Mouse (Mus musculus) kidney, postnatal 36 days (tissue): Measurements from ENCODE around the gene Sptb.

ENCODE experiments used
- DNase-seq, 2 experiments: peaks; one replicate each; pipeline ENCODE4 v3.0.0; 2021 to 2022; ENCODE audit warnings: mixed read lengths in 2 of 2

Gene Sptb

DNA sequence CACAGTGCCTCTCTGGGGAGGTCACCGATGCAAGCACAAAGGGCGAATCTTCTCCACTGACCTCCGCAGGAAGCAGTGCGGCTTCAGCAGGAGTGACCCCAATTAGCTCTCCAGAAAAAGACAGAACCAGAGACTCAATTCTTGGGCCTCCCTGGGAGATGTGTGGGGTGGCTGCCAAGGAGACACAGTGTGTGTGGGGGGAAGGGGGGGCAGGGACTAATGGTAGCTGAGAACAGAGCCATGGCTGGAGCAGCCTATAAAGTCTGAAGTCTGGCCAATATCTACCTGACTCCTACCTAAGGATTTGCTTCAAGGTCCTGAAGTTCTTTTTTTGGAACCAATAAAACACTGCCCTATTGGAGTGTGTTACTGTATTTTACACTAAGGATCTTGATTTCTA is 105.8 kb downstream of the Sptb start:
- no peak for DNase-seq

DNA sequence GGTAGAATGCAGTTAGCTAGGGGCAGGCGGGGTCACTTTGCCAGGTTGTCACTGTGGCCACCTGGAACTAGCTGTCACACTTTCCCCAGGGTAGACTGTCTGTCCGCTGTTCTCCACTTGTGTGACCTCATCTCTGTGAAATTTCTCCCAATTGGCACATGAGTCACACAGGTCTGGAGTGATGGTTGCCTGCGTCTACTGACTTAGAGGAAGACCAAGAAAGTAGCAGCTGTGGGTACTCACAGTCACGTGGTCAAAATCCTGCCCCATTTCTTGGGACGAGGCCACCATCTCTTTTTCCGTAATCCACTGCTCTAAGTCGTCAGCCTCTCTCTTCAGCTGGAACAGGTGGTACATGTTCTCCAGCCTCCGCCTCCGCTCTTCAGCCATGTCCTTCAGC is 106.6 kb downstream of the Sptb start:
- no peak for DNase-seq

DNA sequence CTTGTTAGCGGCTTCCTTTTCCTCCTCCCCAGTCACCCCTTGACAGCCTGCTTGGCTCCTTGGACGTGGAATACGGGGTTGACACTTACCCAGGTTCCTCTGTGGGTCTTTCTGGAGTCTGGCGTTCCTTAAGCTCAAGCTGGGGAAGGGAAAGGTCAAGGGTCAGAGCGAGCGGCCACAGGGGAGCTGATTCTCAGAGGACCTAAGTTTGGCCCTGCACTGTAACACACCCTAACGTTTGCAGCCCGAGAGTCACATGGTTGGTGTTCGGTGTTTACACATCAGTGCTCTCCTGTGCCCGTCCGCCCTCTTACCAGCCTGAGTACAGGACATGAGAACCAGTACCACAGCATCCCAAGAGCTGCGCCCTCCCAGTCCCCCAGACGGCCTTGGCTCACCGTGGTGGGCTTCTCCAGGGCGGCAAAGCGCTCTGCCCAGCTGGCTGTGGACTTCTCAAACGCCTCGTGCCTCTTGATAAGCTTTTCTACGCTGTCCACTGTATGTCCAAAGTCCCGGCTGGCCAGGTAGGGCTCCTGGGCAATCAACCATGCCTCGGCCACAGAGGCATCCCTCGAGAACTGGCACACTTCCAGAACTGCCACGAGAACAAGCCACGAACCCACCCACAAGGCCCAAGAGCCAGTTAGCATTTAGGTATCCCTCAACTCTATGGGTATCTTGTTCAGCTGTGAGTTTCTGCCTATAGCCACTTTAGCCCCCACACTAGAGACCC is 112.0 kb downstream of the Sptb start:
- DNase-seq: peak; percentile 61 to 78

DNA sequence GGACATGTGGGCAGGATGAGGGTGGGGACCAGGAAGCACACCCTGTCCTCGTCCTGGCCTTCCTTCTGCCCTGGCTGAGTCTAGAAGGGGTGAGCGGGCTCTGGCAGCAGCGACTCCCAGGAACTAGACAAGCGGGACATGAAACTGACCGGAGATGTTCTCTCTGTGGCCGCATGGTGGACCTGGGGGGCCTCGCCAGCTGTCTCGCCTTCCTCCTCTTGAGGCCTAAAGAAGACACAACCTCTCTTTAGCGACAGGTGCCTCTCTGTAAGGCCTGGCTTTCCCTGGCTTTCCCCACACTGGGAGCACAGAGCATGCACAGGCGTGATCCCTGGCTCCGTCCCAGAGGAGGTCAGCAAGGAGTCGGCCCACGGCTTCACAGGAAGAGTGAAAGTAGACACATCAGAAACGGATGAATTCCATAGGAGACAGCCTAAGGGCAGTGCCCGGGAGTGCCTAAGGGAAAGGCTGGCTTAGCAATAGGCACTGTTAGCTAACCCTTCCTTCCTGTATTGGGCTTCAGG is 112.7 kb downstream of the Sptb start:
- DNase-seq: peak; percentile 64 to 79

DNA sequence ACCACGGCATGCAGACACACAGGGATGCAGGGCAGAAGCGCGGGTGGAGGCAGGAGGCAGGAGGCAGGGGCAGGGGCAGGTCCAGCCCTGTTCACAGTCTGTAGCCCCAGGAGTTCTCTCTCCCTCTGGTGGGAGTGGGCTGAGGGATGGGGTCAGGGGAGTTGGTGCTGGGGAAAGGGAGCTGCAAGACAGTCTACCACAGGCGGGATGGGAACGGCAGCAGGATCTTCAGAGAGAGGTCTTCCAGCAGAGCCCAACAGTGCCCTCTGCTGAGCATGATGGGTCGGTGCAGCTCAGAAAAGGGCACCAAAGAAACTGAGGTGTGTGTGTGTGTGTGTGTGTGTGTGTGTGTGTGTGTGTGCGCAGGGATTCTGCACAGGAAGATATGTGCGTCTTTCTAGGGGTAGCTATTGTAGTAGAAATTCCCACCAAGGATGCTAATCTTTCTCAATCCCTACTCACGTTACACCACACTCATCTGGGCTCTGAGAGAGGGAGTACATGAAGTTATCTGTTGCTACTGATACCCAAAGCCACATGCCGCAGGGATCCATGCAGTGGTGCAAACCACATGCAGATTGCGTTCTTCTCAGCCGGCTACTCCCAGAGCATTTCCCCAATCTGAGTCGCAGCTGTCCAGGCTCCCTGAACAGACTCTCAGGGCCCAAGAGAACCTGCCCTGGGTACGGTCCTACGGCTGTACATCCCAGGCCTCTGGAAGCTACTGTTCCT is 113.9 kb downstream of the Sptb start:
- peak; percentile 77 to 85 for DNase-seq

DNA sequence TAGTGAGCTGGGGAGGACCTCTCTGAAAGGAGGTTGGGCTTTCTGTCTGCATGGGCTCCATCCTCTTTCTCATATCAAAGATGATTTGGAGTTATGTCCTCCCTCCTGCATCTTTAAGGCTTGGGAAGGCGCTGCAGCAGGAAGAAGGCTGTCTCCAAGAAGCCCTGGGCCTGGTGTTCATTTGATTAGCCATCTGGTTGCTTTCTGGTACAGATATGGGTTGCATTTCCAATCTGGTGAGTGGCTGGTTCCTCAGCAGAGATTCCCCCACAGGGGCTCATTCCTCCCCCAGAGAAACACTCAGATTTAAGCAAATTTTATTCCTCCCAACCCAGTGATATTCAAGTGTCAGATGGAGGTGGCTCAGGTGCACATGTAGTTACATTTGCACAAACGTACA is 114.5 kb downstream of the Sptb start:
- no peak for DNase-seq

DNA sequence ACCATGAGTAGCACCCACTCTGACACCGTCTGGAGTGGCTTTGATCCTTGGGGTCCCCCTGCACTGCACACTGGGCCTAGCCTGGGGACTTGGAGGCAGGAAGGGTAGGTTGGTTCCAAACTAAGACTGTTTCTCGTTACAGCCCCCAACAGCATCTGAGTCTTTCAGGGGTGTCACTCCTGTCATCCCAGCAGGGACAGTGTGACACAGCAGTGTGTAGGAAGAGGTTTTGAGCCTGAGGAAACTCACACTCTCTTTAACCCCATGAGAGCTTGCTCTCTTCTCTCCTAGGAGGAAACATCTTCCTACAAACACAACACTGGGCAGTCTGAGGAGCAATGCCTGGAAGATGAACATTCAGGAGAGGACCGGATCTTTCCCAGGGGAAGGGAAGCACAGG is 115.8 kb downstream of the Sptb start:
- no peak for DNase-seq

DNA sequence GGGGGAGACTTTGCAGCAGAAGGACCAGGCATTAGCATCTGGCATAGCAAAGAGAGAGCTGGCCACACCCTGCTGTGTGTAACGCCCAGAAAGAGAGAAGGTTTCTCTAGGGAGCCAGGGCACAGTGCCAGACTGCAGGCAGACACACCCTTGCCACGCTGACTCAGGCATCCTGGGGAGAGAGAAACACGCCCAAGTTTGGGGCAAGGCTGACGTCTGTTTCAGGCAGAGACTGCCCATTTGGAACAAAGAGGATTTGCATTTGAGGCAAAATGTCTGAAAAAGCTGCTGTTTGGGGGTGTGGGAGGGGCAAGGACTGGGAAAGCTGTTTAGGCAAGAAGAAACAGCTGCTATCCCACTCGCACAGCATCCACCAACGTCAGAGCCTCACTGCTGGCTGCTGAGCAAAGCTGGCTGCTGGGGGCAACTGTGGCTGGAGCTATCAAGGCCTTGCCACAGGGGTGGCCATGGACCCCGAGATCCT is 116.5 kb downstream of the Sptb start:
- peak; percentile 75 to 81 for DNase-seq

DNA sequence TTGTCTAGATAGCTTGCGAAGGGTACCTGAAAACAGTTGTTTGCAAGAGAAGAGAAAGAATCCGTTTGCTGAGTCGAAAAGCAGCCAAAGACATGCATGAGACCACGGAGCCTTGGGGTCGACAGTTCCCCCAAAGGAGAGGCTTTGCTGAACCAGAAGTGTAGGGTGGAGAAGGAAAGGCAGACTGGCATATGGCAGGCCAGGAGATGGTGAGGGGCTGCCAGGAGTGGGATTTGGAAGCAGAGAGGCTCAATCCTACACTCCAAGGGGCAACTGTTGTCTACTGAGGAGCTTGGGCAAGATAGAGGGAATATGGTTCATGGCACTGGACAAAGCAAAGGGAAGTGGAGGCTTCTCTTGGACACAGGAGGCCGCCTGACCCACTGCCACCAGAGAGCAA is 117.1 kb downstream of the Sptb start:
- DNase-seq: no peak

DNA sequence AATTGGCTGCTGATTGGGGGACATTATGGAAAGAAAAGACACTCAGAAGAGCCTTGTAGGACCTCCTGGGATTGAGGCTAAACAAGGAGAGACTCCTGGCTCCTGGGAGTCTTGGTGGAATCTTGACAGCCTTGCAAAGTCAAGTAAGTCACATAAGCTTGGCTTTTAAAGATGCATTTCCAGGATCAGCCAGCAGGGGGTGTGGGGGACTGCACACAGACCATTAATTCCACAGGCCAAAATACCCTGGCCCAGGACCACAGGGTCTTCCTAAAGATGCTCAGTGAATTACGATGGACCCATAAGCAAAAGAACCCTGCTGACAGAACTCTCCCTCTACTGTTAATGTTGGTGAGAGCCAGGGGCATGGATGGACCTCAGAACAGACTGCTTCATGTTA is 118.1 kb downstream of the Sptb start:
- peak; percentile 48 to 77 for DNase-seq

DNA sequence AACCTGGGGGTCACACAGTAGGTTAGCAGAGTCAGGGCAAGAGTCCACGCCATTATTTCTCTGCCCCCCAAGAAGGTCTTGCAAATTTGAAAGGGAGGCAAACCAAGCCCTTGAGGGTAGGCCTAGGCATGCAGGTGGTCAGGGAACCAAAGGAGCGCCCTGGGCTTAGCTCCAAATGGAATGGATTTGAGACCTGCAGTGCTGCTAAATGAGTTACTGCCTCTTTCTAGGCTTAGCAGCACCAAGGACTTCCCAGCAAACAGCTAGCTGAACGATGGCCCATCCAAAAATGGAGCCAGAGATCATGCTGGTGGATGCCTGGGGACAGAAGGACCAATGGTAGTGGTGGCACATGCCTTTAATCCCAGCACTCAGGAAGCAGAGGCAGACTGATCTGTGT is 119.3 kb downstream of the Sptb start:
- no peak for DNase-seq

DNA sequence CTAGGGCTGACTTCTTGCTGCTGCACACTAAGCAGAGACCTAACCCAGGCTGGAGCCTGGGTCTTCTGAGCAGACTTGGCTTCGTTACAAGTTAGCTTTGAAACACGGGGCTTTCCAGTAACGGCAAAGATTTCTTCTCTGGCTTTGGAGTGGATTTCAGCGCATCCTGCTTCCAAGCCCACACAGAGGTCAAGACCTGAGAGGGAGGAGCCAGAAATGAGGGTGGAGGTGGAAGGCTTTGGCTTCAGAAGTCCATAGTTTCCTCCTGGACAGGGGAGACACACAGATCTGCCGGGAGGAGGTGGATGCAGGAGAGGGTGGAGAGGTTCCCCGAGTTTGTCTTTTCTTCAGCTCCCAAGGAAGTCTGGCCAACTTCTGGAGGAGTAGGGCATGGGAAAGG is 120.8 kb downstream of the Sptb start:
- DNase-seq: peak; percentile 48 to 55

DNA sequence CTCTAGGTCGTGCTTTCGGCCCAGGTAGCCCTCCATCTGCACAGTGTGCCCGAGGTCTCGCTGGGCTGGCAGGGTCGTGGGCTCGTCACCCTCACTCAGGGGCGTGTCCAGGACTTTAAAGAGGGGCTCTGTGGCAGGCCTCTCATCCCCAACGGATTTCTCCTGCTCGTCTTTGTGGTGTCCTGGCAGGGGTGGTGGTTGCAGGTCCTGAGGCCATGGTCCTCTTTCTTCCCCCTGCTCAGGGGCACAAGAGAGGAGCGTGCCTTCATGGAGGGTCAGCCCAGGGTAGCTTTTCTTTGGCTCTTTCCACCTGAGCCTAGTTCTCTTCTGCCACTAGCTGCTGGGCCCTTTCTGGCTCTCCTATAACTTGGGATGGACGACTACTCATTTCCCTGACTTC is 123.0 kb downstream of the Sptb start:
- no peak for DNase-seq

DNA sequence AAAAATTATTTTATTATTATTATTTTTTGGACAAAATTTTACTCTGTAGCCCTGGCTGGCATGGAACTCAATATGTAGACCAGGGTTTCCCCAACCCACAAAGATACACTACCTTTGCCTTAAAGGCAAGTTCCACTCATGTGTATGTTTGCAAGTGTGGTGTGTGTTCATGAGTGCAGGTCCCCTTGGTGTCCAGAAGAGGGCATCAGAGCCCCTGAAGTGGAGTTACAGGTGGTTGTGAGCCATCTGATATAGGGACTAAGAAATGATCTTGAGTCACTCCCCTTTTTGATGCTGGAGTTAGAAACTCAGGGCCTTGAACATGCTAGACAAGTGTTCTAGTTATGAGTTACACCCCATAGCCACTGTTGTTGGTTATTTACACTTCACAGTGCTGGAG is 125.3 kb downstream of the Sptb start:
- no peak for DNase-seq

DNA sequence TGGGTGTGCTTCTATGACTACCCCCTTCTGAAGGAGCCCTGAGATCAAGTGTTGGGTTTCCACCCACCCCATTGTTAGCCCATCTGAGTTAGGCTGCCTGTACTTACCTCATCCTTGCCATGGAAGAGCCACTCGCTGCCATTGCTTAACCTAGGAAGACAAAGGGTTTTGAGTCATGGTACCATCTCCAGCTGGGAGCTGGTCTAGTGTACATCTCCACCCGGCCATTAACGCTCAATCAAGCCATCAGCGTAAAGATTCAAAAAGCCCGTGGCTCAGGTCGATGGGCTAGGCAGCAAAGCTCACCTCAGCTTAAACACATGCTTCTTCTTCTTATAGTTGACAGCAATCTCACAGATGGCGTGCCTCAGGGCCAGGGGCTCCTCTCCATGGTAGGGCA is 126.9 kb downstream of the Sptb start:
- no peak for DNase-seq

DNA sequence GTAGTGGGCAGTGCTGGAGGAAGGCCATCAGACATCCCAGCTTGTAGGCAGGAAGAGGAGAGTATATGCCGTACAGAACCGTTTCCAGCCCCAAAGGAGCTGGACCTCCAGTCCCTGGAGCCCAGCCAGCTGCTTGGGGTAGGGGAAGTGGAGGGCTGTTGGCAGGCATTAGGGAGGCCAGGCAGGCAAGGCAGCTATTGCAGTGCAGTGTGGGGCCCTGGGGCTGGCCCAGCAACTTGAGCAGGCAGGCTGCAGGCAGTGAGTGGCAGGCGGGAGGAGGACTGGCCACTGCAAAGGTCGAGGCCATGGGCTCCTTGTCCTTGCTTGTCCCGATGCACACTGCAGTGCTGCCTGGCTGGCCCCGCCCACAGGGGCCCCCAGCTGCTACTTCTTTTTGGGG is 127.5 kb downstream of the Sptb start:
- peak; percentile 60 to 71 for DNase-seq

DNA sequence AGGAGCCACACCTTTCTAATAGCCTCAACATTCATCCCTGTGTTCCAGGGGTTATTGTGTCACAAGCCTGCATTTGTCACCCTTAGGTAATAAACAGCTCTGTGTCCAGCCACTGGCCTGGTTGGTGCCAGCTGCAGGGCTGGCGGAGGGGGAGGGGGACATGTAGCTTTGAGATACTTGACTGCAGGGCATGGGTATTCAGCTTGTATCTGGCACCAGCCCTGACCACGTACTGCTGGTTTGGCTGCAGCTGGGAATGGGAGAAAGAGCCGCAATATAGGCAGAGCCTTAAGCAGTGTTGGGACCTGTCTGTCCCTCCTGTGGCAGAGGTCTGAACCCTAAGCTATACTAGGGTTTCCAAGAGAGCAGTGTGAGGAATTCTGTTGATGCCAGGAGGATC is 128.2 kb downstream of the Sptb start:
- DNase-seq: peak in 1 of 2 experiments; percentile 54

DNA sequence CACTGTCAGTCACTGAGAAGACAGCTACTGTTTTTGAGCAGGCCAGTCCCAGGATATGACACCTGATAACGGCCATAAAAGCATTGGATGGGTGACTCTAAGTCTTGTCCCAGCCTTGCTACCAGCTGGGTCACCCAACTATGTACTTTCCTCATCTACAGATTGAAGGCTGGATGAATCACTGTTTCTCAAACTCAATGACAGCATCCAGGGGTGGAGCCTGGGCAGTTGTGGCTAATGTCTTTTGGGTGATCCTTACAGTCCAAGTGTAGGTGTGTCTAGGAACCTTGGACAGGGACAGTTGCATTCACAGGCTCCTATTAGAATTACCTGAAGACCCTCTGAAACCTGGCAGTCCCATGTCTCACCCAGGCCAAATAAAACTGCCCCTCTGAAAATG is 130.5 kb downstream of the Sptb start:
- DNase-seq: no peak

DNA sequence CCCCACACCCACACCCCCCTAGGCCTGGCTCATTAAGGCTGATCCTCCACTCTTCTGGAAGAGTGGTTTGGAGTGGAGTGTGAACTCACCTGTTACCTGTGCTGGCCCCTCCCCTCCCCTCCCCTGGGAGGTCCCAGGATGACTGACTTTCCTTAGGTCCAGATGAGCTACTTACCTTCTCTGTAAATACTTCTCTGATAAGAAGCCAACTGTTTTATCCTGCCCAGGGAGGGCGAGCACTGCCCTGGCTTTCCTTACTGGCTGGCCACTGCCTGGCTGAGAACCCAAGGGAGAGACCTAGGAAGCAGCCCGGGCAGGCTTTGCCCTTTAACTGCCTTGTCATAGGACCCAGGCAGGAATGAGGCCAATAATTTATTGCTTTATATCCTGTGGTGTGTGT is 131.9 kb downstream of the Sptb start:
- DNase-seq: peak; percentile 57 to 61

DNA sequence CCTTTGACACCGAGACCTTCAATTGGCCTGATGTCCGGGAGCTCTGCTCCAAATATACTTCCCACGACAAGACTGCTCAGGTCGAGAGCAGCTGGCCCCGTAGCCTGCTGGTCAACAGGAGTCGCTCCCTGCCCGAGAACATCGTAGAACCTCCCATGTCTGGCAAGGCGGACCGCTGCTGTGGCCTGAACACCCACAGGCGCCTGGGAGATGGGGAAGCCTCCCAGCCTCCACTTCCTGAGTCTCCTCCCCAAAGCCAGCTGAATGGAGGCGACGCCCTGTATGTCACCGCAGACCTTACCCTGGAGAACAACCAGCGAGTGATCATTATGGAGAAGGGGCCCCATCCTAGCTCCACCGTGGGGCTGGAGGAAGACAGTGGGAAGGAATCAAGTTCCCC is 132.5 kb downstream of the Sptb start:
- no peak for DNase-seq

DNA sequence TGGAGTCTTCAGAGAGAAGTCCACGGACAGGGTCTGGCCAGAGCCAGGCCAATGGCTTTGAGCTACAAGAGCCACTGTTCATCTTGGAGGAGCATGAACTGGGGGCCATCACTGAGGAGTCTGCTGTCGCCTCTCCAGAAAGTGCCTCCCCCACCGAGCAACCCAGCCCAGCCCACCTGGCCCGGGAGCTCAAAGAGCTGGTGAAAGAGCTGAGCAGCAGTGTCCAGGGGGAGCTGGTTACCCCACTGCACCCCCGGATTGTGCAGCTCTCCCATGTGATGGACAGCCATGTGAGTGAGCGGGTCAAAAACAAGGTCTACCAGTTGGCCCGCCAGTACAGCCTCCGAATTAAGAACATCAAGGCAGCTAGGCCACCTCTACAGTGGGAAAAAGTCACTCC is 133.5 kb downstream of the Sptb start:
- no peak for DNase-seq

DNA sequence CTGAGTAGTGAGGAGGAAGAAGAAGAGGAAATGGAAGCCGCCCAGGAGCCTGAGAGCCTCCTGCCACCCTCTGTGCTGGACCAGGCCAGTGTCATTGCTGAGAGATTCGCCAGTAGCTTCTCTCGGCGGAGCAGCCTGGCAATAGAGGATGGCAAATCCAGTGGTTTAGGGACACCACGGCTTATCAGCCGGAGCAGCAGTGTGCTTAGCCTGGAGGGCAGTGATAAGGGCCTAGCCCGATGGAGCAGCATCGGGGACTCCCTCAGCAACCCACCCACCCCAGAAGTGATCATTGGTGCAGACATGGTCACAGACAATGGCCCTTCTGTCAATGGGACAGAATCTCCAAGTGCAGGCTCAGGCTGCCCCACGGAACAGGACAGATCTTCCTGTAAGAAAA is 134.3 kb downstream of the Sptb start:
- no peak for DNase-seq

DNA sequence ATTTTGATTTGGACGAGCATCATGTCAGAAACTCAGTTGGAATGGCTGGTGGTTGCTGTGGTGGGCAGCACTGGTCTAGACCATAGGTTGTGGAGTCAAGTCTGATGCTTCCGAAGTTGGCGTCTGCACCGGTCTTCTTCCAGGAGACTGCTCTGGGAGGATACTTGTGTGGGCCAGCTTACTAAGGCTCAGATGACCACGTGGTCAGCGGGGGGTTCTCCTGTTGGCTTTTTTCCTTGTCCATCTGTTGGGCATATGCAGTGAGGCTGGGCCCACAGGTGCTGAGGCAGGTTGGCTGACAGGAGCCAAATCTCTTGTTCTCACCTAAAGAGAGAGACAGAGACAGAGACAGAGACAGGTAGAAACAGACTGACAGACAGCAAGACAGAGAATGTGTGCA is 135.5 kb downstream of the Sptb start:
- DNase-seq: no peak

DNA sequence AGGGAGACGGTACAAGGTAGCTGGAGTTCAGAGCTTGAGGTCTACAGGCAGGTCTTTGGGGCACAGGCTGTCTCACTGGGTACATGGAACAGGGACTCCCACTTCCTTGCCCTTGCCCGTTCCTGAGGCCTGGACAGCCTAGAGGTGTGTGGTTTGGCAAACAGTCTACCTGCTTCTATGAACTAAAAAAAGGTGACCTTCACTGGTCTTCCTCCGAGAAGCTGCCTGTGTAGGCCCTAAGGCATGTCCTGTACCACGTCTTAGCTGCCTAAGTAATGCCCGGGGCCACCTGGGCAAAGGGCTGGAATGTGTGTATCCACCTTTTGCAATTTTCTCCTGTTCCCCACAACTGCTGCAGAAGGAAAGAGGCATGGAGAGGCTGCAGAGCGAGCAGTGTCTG is 137.0 kb downstream of the Sptb start:
- peak; percentile 51 to 69 for DNase-seq
